Mouse (Mus musculus) lung, embryonic 15.5 days (tissue): ENCODE results near the gene Per1. TPM values are rescaled to one million over a fixed set of nuclear protein-coding genes. Genes with fewer than 3 reads are reported as not detected.

Experiments used
- ATAC-seq: fragments of 200-750 bp; cut with Nextera tagmentation; 2 replicates; pipeline ENCODE4 v1.8.0; 2017; ENCODE audit warnings: moderate number of reproducible peaks, borderline replicate concordance; ENCODE audit not compliant: low FRiP score, low TSS enrichment; ENCODE audit errors: extremely low read depth
- H3K27ac ChIP-seq: fragments of 300-500 bp; sonication (generic); 2 replicates; pipeline ENCODE4 v1.5.1; 2015; ENCODE audit warnings: moderate library complexity, mild to moderate bottlenecking, inconsistent platforms
- H3K27me3 ChIP-seq: fragments of 300-500 bp; sonication (generic); 2 replicates; pipeline ENCODE4 v1.6.1; 2015; ENCODE audit warnings: inconsistent platforms
- H3K36me3 ChIP-seq: fragments of 300-500 bp; sonication (generic); 2 replicates; pipeline ENCODE4 v1.6.1; 2015; ENCODE audit warnings: inconsistent platforms
- H3K4me1 ChIP-seq: fragments of 300-500 bp; sonication (generic); 2 replicates; pipeline ENCODE4 v1.6.1; 2015; ENCODE audit warnings: inconsistent platforms
- H3K4me2 ChIP-seq: fragments of 300-500 bp; sonication (generic); 2 replicates; pipeline ENCODE4 v1.6.1; 2015; ENCODE audit warnings: inconsistent platforms, mild to moderate bottlenecking, moderate library complexity
- H3K4me3 ChIP-seq: fragments of 300-500 bp; sonication (generic); 2 replicates; pipeline ENCODE4 v1.5.1; 2015; ENCODE audit warnings: mild to moderate bottlenecking, inconsistent platforms
- H3K9ac ChIP-seq: fragments of 300-500 bp; sonication (generic); 2 replicates; pipeline ENCODE4 v1.6.1; 2015; ENCODE audit warnings: inconsistent platforms
- H3K9me3 ChIP-seq: fragments of 300-500 bp; sonication (generic); 2 replicates; pipeline ENCODE4 v1.6.1; 2016; ENCODE audit warnings: inconsistent platforms
- WGBS: fragments of 180-500 bp; shearing (Covaris S2); methylation state at CpG from one replicate; pipeline ENCODE4 v1.1.7; 2015; 5-methylcytosine and 5-hydroxymethylcytosine counted together
- polyA plus RNA-seq: library from polyadenylated mRNA; unstranded; fragments of >200 nt; fragmentation: Nextera tagmentation; extraction: Ambion mirVana; gene quantifications from 2 replicates; pipeline ENCODE4 v1.2.1, GENCODE M21; 2015

Per1 gene
- polyA plus RNA-seq, 1 experiment from 2014 or later = 24.0 TPM

- Histone ChIP-seq H3K9ac (peak overlapping the region; percentile 45), H3K27me3 (no peaks in the 10 kb centered on the region), H3K36me3 (no peaks in the 10 kb centered on the region), H3K4me2 (peak overlapping the region; percentile 88), H3K9me3 (no peaks in the 10 kb centered on the region), H3K4me3 (peak overlapping the region; percentile 40), H3K4me1 (peaks cover 44% of the 10 kb centered on the region), H3K27ac (no peak overlapping the region)
- WGBS = 2% methylated on average over 29 of the region's 29 CpGs
- no peak for ATAC-seq
Observed at GRCm38 (mm10) chr11:69066163-69066861, 28.7 kb upstream of the Per1 start.

- Histone ChIP-seq H3K27me3 (no peaks in the 10 kb centered on the region), H3K4me3 (peak overlapping the region; percentile 40), H3K9ac (peak overlapping the region; percentile 45; the same call in 1 of the 2 replicates), H3K4me1 (peaks cover 44% of the 10 kb centered on the region), H3K4me2 (peak overlapping the region; percentile 88), H3K27ac (peak overlapping the region; percentile 60; the same call in 1 of the 2 replicates), H3K36me3 (no peaks in the 10 kb centered on the region), H3K9me3 (no peaks in the 10 kb centered on the region)
- 6% methylated on average over 8 of the region's 8 CpGs for WGBS
- no peak for ATAC-seq
Observed at GRCm38 (mm10) chr11:69066956-69067355, 28.1 kb upstream of the Per1 start.

- ATAC-seq = no peak
- peaks cover 49% of the 10 kb centered on the region for H3K4me1 ChIP-seq
- H3K27ac ChIP-seq = peak overlapping the region; percentile 60
- no peaks in the 10 kb centered on the region for H3K9me3 ChIP-seq
- no peaks in the 10 kb centered on the region for H3K36me3 ChIP-seq
- no peak overlapping the region for H3K9ac ChIP-seq
- no peaks in the 10 kb centered on the region for H3K27me3 ChIP-seq
- H3K4me2 ChIP-seq = no peak overlapping the region; the same call in 1 of the 2 replicates
- H3K4me3 ChIP-seq = no peak overlapping the region
- WGBS = 27% methylated on average over 6 of the region's 6 CpGs
Observed at GRCm38 (mm10) chr11:69067601-69068000, 27.4 kb upstream of the Per1 start.

GRCm38 (mm10) chr11:69070093-69070492, 24.9 kb upstream of the Per1 start:
- Histone ChIP-seq H3K4me3 (peak overlapping the region; percentile 69), H3K9ac (peak overlapping the region; percentile 78), H3K27me3 (no peaks in the 10 kb centered on the region), H3K27ac (peak overlapping the region; percentile 93), H3K9me3 (no peaks in the 10 kb centered on the region), H3K4me2 (peak overlapping the region; percentile 84), H3K36me3 (no peaks in the 10 kb centered on the region), H3K4me1 (peaks cover 50% of the 10 kb centered on the region)
- ATAC-seq = no peak; the same call in 1 of the 2 replicates
- 2% methylated on average over 13 of the region's 13 CpGs for WGBS

- H3K9me3 ChIP-seq = no peaks in the 10 kb centered on the region
- H3K36me3 ChIP-seq = no peaks in the 10 kb centered on the region
- H3K4me2 ChIP-seq = peak within 1 kb of the TSS; percentile 84
- under 1% methylated on average over 47 of the region's 47 CpGs for WGBS
- peak within 1 kb of the TSS; percentile 78 for H3K9ac ChIP-seq
- no peaks in the 10 kb centered on the region for H3K27me3 ChIP-seq
- H3K4me3 ChIP-seq = peak within 1 kb of the TSS; percentile 69
- ATAC-seq = peak; percentile 87
- H3K27ac ChIP-seq = peak within 1 kb of the TSS; percentile 93
- H3K4me1 ChIP-seq = peaks cover 50% of the 10 kb centered on the region
Observed at GRCm38 (mm10) chr11:69070590-69071222, 24.3 kb upstream of the Per1 start, which contains the start of gene Tmem107. Tmem107 (plus strand) TSS chr11:69070806.

- WGBS = 21% methylated on average over 9 of the region's 9 CpGs
- Histone ChIP-seq H3K4me1 (peaks cover 46% of the 10 kb centered on the region), H3K4me3 (peak overlapping the region; percentile 69)
Observed at GRCm38 (mm10) chr11:69071262-69071661, 23.8 kb upstream of the Per1 start.

GRCm38 (mm10) chr11:69072234-69072633, 22.8 kb upstream of the Per1 start:
- H3K4me1 ChIP-seq = peaks cover 38% of the 10 kb centered on the region
- WGBS = 78% methylated on average over 11 of the region's 11 CpGs
- H3K9ac ChIP-seq = peak overlapping the region; percentile 44; the same call in 1 of the 2 replicates
- peak overlapping the region; percentile 84 for H3K4me2 ChIP-seq
- H3K4me3 ChIP-seq = peak overlapping the region; percentile 32
- H3K27ac ChIP-seq = peak overlapping the region; percentile 88
- ATAC-seq = no peak
- no peaks in the 10 kb centered on the region for H3K9me3 ChIP-seq
- no peaks in the 10 kb centered on the region for H3K36me3 ChIP-seq
- no peaks in the 10 kb centered on the region for H3K27me3 ChIP-seq

More at GRCm38 (mm10) chr11:69071262-69071661, 23.8 kb upstream of the Per1 start:
- peak overlapping the region; percentile 78 for H3K9ac ChIP-seq
- peak overlapping the region; percentile 93 for H3K27ac ChIP-seq
- no peaks in the 10 kb centered on the region for H3K36me3 ChIP-seq
- H3K27me3 ChIP-seq = no peaks in the 10 kb centered on the region
- no peaks in the 10 kb centered on the region for H3K9me3 ChIP-seq
- peak overlapping the region; percentile 84 for H3K4me2 ChIP-seq
- no peak for ATAC-seq

GRCm38 (mm10) chr11:69072666-69073064, 22.4 kb upstream of the Per1 start:
- Histone ChIP-seq H3K9ac (peak overlapping the region; percentile 44), H3K4me1 (peaks cover 34% of the 10 kb centered on the region), H3K27me3 (no peaks in the 10 kb centered on the region), H3K4me3 (peak overlapping the region; percentile 32), H3K27ac (peak overlapping the region; percentile 88), H3K9me3 (no peaks in the 10 kb centered on the region), H3K4me2 (peak overlapping the region; percentile 84), H3K36me3 (no peaks in the 10 kb centered on the region)
- WGBS = 2% methylated on average over 9 of the region's 9 CpGs
- ATAC-seq = no peak

GRCm38 (mm10) chr11:69073065-69073888, 21.7 kb upstream of the Per1 start:
- H3K4me1 ChIP-seq = peaks cover 32% of the 10 kb centered on the region
- H3K9me3 ChIP-seq = no peaks in the 10 kb centered on the region
- H3K27ac ChIP-seq = peak overlapping the region; percentile 88
- peak; percentile 63 for ATAC-seq
- peak overlapping the region; percentile 44 for H3K9ac ChIP-seq
- H3K27me3 ChIP-seq = no peaks in the 10 kb centered on the region
- peak overlapping the region; percentile 32 for H3K4me3 ChIP-seq
- no peaks in the 10 kb centered on the region for H3K36me3 ChIP-seq
- peak overlapping the region; percentile 84 for H3K4me2 ChIP-seq
- under 1% methylated on average over 14 of the region's 14 CpGs for WGBS

GRCm38 (mm10) chr11:69073951-69074775, 20.9 kb upstream of the Per1 start:
- H3K27ac ChIP-seq = peak overlapping the region; percentile 88
- H3K4me2 ChIP-seq = peak overlapping the region; percentile 84; the same call in 1 of the 2 replicates
- peak overlapping the region; percentile 44; the same call in 1 of the 2 replicates for H3K9ac ChIP-seq

GRCm38 (mm10) chr11:69074776-69075069, 20.3 kb upstream of the Per1 start:
- 52% methylated on average over 2 of the region's 2 CpGs for WGBS
- no peak overlapping the region for H3K9ac ChIP-seq
- H3K36me3 ChIP-seq = no peaks in the 10 kb centered on the region
- H3K27me3 ChIP-seq = no peaks in the 10 kb centered on the region
- H3K4me2 ChIP-seq = no peak overlapping the region
- ATAC-seq = no peak
- no peak overlapping the region for H3K27ac ChIP-seq
- no peaks in the 10 kb centered on the region for H3K9me3 ChIP-seq
- H3K4me3 ChIP-seq = no peak overlapping the region
- peaks cover 32% of the 10 kb centered on the region for H3K4me1 ChIP-seq

More at GRCm38 (mm10) chr11:69073951-69074775, 20.9 kb upstream of the Per1 start:
- Histone ChIP-seq H3K4me3 (no peak overlapping the region), H3K27me3 (no peaks in the 10 kb centered on the region), H3K4me1 (peaks cover 32% of the 10 kb centered on the region), H3K9me3 (no peaks in the 10 kb centered on the region), H3K36me3 (no peaks in the 10 kb centered on the region)
- ATAC-seq = no peak
- 32% methylated on average over 6 of the region's 6 CpGs for WGBS
